Mouse (Mus musculus): ENCODE data around the gene Flnb. TPM values are rescaled to one million over a fixed set of nuclear protein-coding genes. Genes with fewer than 3 reads are reported as not detected.

Gene Flnb
- polyA plus RNA-seq, 1 experiment from 2014 or later = 6.8 TPM

DNA sequence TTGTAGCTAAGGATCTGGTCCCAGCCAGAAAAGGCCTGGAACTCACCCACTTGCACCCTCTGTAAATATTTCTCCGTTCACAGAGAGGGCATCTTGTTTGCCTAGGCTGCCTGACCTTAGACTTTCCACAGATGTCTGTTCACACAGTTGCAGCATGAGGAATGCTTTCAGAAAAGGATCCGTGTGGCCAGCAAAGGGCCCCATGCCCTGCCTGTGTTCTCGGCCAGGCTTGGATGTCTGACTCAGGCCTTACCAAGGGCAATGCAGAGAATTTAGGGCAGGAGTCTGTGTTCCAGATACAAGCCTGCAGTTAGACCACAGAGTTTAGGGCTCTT, 126.0 kb downstream of the Flnb start:
- H3K4me2 ChIP-seq (ENCODE audit: low read length) = no peak overlapping the region
- 77% methylated on average over 3 of the region's 3 CpGs for WGBS
- peaks cover 55% of the 10 kb centered on the region for H3K36me3 ChIP-seq (ENCODE audit: control insufficient read depth, insufficient read depth, low read length)
- no peak overlapping the region for H3K9ac ChIP-seq (ENCODE audit: low read length)
- H3K27ac ChIP-seq (ENCODE audit: low read depth, low read length) = no peak overlapping the region
- no peak overlapping the region for H3K4me3 ChIP-seq (ENCODE audit: low read depth, low read length)
- DNase-seq (ENCODE audit: low spot score) = no peak
- H3K27me3 ChIP-seq (replicated peaks; ENCODE audit: control insufficient read depth, insufficient read depth, low read length) = no peaks in the 10 kb centered on the region
- no peaks in the 10 kb centered on the region for H3K4me1 ChIP-seq (ENCODE audit: control insufficient read depth, insufficient read depth, low read length)
- no peak for ATAC-seq
- no peaks in the 10 kb centered on the region for H3K9me3 ChIP-seq (replicated peaks; ENCODE audit: control insufficient read depth, low read length)

DNA sequence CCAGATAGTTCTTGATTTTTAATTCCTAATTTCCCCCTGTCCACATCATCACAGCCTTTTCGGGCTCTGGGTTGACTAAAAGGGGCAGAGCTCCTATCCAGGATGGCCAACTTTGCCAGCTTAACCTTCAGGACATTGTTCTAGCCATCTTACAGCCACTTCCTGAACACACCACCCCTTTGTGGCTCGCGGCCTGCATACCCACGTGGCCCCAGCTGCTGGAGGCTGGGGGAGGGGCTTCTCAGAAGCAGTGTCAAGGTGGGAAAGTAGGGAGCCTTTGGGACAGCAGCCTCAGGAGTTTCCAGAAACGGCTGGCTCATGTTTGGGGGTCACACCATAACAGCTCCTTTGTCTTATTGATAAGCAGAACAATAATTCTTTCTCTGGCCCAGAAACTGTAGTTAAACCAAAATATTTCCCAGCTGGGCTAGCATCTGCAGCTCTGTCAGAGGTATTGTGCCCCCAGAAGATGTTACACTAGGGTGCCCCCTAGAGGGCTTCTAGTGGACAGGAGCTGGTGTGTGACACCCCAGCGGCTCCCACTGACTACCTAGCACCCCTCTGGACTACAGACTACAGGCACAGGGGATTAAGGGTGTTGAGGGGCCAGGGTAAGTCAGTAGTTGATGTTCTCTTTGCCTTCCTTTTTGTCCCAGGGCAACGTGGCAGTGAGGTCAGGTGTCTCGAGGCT, 126.7 kb downstream of the Flnb start:
- Histone ChIP-seq H3K4me1 (ENCODE audit: control insufficient read depth, insufficient read depth, low read length) (no peaks in the 10 kb centered on the region), H3K9me3 (replicated peaks; ENCODE audit: control insufficient read depth, low read length) (no peaks in the 10 kb centered on the region), H3K27ac (ENCODE audit: low read depth, low read length) (no peak overlapping the region), H3K4me3 (ENCODE audit: low read depth, low read length) (no peak overlapping the region), H3K4me2 (ENCODE audit: low read length) (no peak overlapping the region), H3K9ac (ENCODE audit: low read length) (no peak overlapping the region), H3K27me3 (replicated peaks; ENCODE audit: control insufficient read depth, insufficient read depth, low read length) (no peaks in the 10 kb centered on the region), H3K36me3 (ENCODE audit: control insufficient read depth, insufficient read depth, low read length) (peaks cover 54% of the 10 kb centered on the region)
- DNase-seq (ENCODE audit: low spot score) (peak; percentile 28), ATAC-seq (peak; percentile 25; the same call in 1 of the 2 replicates)
- 51% methylated on average over 8 of the region's 8 CpGs for WGBS

DNA sequence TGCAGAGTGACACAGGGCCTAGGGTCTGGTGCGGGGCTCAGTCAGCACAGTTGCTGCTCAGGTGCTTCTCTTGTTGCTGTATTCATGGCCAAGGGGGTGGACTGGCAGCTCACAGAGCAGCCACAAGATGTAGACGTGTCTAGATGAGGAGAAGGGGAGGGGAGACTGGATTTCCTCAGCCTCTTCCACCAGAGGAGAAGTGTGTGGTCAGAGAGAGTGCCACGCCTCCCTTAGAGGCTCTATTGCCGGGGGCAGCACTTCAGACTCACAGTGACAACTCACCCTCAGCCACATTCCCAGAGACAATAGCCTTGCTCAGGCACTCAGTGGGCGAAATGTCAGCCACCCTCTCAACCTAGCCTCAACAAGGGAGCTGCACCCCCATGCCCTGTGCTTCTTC, 127.5 kb downstream of the Flnb start:
- Histone ChIP-seq H3K9me3 (replicated peaks; ENCODE audit: control insufficient read depth, low read length) (no peaks in the 10 kb centered on the region), H3K4me3 (ENCODE audit: low read depth, low read length) (no peak overlapping the region), H3K36me3 (ENCODE audit: control insufficient read depth, insufficient read depth, low read length) (peaks cover 55% of the 10 kb centered on the region), H3K4me2 (ENCODE audit: low read length) (no peak overlapping the region), H3K27me3 (replicated peaks; ENCODE audit: control insufficient read depth, insufficient read depth, low read length) (no peaks in the 10 kb centered on the region), H3K27ac (ENCODE audit: low read depth, low read length) (no peak overlapping the region), H3K4me1 (ENCODE audit: control insufficient read depth, insufficient read depth, low read length) (no peaks in the 10 kb centered on the region), H3K9ac (ENCODE audit: low read length) (no peak overlapping the region)
- ATAC-seq (no peak), DNase-seq (ENCODE audit: low spot score) (no peak)
- WGBS = 81% methylated on average over 5 of the region's 5 CpGs

DNA sequence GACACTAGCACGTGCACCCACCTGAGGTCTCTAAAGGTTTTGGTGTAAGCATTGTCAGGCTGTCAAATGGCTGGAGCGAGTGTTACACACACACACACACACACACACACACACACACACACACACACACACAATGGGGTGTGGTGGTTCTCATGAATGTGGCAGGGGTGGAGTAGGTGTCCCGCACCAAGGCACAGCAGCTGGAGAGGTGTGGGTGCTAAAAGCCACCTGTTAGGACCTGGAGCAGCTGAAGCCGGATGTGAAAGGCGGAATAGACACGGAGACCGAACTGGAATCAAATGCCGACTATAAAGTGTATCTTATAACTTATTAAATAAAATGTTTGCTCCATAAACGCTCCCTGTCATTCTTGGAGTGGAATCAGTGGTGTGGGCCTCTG, 133.5 kb downstream of the Flnb start:
- no peak for ATAC-seq
- Histone ChIP-seq H3K36me3 (ENCODE audit: control insufficient read depth, insufficient read depth, low read length) (peaks cover 33% of the 10 kb centered on the region), H3K4me1 (ENCODE audit: control insufficient read depth, insufficient read depth, low read length) (no peaks in the 10 kb centered on the region), H3K27ac (ENCODE audit: low read depth, low read length) (no peak overlapping the region), H3K4me3 (ENCODE audit: low read depth, low read length) (no peak overlapping the region), H3K9me3 (replicated peaks; ENCODE audit: control insufficient read depth, low read length) (no peaks in the 10 kb centered on the region), H3K4me2 (ENCODE audit: low read length) (no peak overlapping the region), H3K9ac (ENCODE audit: low read length) (no peak overlapping the region), H3K27me3 (replicated peaks; ENCODE audit: control insufficient read depth, insufficient read depth, low read length) (no peaks in the 10 kb centered on the region)
- WGBS = 96% methylated on average over 9 of the region's 9 CpGs
- no peak for DNase-seq (ENCODE audit: low spot score)

DNA sequence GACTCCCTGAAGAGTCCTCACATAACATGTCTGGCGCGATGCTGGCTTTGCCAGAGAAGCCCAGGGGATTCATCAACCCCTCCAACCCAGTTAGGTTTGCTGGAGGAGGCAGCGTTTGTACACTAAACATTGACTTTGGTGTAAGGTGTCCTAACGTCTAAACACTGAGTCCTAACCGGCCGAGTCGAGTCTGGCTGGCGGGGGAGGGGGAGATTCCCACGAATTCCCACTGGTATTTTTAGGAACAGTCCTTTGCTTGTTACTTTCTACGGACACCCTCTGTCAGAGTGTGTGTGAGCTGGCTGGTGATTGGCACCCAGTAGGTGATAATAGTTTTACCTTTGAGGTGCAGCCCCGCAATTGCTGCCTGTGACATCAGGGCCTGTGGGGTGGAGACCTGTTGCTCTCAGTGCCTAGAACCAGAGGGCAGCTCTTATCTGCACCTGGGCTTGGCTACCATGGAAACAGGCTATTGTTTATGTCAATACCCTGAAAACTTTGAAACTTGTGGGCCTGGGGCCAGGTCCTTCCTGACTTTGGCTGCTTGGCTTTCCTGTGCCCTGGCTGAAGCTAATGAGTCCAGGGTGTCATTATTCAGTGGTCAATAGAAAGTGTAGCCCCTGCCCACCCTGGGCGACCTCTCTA, 135.0 kb downstream of the Flnb start:
- DNase-seq (ENCODE audit: low spot score) (no peak), ATAC-seq (no peak)
- 32% methylated on average over 12 of the region's 12 CpGs for WGBS

DNA sequence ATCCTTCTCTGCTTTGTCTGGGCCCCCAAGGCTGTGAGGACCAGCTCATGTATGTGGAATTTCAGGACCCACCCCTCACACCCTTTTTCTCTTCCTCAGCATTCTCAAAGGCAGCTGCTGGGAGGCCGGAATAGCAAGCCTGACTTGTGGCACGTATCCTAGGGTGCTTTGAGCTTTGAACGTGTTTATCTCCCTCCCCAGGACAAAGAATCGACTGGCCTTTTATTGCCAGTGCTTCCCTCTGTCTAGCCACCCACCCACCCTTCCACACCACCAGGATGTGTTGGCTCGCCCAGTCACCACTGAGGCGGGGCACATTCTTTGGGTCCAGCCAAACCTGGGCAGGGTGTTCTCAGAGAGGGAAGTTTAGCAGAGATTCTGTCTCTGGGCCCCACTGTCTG, 136.3 kb downstream of the Flnb start:
- no peak overlapping the region for H3K27ac ChIP-seq (ENCODE audit: low read depth, low read length)
- H3K36me3 ChIP-seq (ENCODE audit: control insufficient read depth, insufficient read depth, low read length) = peaks cover 21% of the 10 kb centered on the region
- no peaks in the 10 kb centered on the region for H3K4me1 ChIP-seq (ENCODE audit: control insufficient read depth, insufficient read depth, low read length)
- no peak overlapping the region for H3K9ac ChIP-seq (ENCODE audit: low read length)
- no peaks in the 10 kb centered on the region for H3K27me3 ChIP-seq (replicated peaks; ENCODE audit: control insufficient read depth, insufficient read depth, low read length)
- H3K9me3 ChIP-seq (replicated peaks; ENCODE audit: control insufficient read depth, low read length) = no peaks in the 10 kb centered on the region
- no peak overlapping the region for H3K4me3 ChIP-seq (ENCODE audit: low read depth, low read length)
- no peak for DNase-seq (ENCODE audit: low spot score)
- H3K4me2 ChIP-seq (ENCODE audit: low read length) = no peak overlapping the region
- 25% methylated on average over 6 of the region's 6 CpGs for WGBS
- peak; percentile 37; the same call in 1 of the 2 replicates for ATAC-seq

More for the DNA sequence above, 135.0 kb downstream of the Flnb start:
- Histone ChIP-seq H3K4me2 (ENCODE audit: low read length) (no peak overlapping the region), H3K27me3 (replicated peaks; ENCODE audit: control insufficient read depth, insufficient read depth, low read length) (no peaks in the 10 kb centered on the region), H3K4me3 (ENCODE audit: low read depth, low read length) (no peak overlapping the region), H3K4me1 (ENCODE audit: control insufficient read depth, insufficient read depth, low read length) (no peaks in the 10 kb centered on the region), H3K9ac (ENCODE audit: low read length) (no peak overlapping the region), H3K36me3 (ENCODE audit: control insufficient read depth, insufficient read depth, low read length) (peaks cover 33% of the 10 kb centered on the region), H3K9me3 (replicated peaks; ENCODE audit: control insufficient read depth, low read length) (no peaks in the 10 kb centered on the region), H3K27ac (ENCODE audit: low read depth, low read length) (0 out of 2 replicates have a peak overlapping the region, but pooled peaks have one; percentile 9)

DNA sequence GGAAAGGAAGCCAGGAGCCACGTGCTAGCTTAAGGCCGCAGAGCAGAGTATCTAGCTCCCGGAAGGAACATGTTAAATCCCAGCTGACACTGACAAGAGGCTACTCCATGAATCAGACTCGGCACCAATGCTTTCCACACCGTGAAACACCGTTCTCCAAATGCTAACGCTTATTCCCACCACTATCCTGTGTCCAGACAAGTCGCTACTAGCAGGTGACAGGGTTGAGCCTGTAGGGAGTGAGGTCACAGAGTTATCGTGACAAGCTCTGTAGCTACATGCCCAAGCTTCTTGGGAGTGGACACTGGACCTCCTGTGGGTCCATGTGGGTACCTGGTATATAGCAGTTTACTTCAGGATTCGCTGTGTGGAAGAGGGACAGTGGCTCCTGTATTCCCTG, 138.7 kb downstream of the Flnb start:
- Histone ChIP-seq H3K36me3 (ENCODE audit: control insufficient read depth, insufficient read depth, low read length) (peaks cover 5% of the 10 kb centered on the region; the same call in 1 of the 2 replicates), H3K27me3 (replicated peaks; ENCODE audit: control insufficient read depth, insufficient read depth, low read length) (no peaks in the 10 kb centered on the region), H3K4me2 (ENCODE audit: low read length) (no peak overlapping the region), H3K9ac (ENCODE audit: low read length) (no peak overlapping the region), H3K27ac (ENCODE audit: low read depth, low read length) (no peak overlapping the region), H3K4me1 (ENCODE audit: control insufficient read depth, insufficient read depth, low read length) (no peaks in the 10 kb centered on the region), H3K4me3 (ENCODE audit: low read depth, low read length) (no peak overlapping the region), H3K9me3 (replicated peaks; ENCODE audit: control insufficient read depth, low read length) (no peaks in the 10 kb centered on the region)
- ATAC-seq (no peak), DNase-seq (ENCODE audit: low spot score) (no peak)
- 86% methylated on average over 10 of the region's 10 CpGs for WGBS

DNA sequence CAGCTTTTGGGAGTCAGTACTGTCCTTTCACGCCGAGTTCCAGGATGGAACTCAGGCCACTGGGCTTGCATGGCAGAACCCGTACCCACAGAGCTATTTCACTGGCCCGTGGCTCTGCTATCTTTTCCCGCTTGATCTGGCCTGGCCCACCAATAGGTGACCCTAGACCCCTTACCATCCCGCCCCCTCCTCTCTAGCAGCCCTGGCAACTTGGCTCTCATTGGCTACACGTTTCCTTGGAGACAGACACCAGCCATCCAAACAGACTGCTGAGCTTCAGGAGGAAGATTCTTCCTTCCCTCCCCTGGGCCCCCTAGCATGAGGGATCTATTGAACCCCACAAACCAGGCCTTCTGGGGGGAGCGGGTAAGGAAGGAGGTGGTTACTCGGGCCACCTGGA, 139.3 kb downstream of the Flnb start, which contains the start of gene Gm45521:
Gm45521 (plus strand) TSS at position 240 of the 400 bp plus-strand sequence.
- Histone ChIP-seq H3K4me3 (ENCODE audit: low read depth, low read length) (no peak within 1 kb of the TSS), H3K36me3 (ENCODE audit: control insufficient read depth, insufficient read depth, low read length) (no peaks in the 10 kb centered on the region; the same call in 1 of the 2 replicates), H3K4me2 (ENCODE audit: low read length) (no peak within 1 kb of the TSS), H3K27ac (ENCODE audit: low read depth, low read length) (no peak within 1 kb of the TSS), H3K9me3 (replicated peaks; ENCODE audit: control insufficient read depth, low read length) (no peaks in the 10 kb centered on the region), H3K4me1 (ENCODE audit: control insufficient read depth, insufficient read depth, low read length) (no peaks in the 10 kb centered on the region), H3K27me3 (replicated peaks; ENCODE audit: control insufficient read depth, insufficient read depth, low read length) (no peaks in the 10 kb centered on the region), H3K9ac (ENCODE audit: low read length) (no peak within 1 kb of the TSS)
- no peak for DNase-seq (ENCODE audit: low spot score)
- ATAC-seq = 0 out of 2 replicates have a peak, but pooled peaks have one; percentile 31
- WGBS = 51% methylated on average over 9 of the region's 9 CpGs

DNA sequence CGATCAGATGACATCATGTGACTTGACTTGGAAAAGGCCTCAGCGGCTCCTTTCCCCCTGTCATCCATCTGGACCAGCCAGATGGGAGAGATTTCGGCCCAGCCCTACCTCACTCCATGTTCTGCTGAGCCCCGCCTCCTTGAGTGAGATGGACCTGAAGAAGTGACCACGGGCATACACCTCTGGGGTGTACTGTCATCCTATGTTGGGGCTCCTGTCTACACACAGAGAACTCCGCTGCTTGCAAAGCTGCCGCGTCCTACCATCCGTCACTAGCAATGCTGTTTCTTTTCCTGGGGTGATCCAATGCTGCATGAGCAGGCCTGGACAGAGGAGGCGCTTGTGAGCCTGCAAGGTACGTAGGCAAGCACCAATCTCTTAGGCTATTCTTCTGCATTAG, 142.9 kb downstream of the Flnb start:
- Histone ChIP-seq H3K36me3 (ENCODE audit: control insufficient read depth, insufficient read depth, low read length) (no peaks in the 10 kb centered on the region), H3K4me1 (ENCODE audit: control insufficient read depth, insufficient read depth, low read length) (no peaks in the 10 kb centered on the region), H3K9ac (ENCODE audit: low read length) (no peak overlapping the region), H3K27me3 (replicated peaks; ENCODE audit: control insufficient read depth, insufficient read depth, low read length) (no peaks in the 10 kb centered on the region), H3K4me2 (ENCODE audit: low read length) (no peak overlapping the region), H3K9me3 (replicated peaks; ENCODE audit: control insufficient read depth, low read length) (no peaks in the 10 kb centered on the region), H3K27ac (ENCODE audit: low read depth, low read length) (no peak overlapping the region), H3K4me3 (ENCODE audit: low read depth, low read length) (no peak overlapping the region)
- DNase-seq (ENCODE audit: low spot score) = peak; percentile 57
- peak; percentile 43 for ATAC-seq
- 44% methylated on average over 11 of the region's 11 CpGs for WGBS

Measured in forebrain, embryonic 14.5 days (tissue).